Mouse (Mus musculus): ENCODE measurements around the gene Smg8. TPM values are rescaled to one million over a fixed set of nuclear protein-coding genes. Genes with fewer than 3 reads are reported as not detected.
"Not testable (repeated sequence)": the region's sequence is repeated elsewhere in the genome, so short reads cannot be mapped to it uniquely, and the experiment has no call there.

Smg8 gene
- total RNA-seq, 2 experiments from 2014 or later: 8.9 to 9.2 TPM

- DNase-seq; intact Hi-C loops (cut with DNase I): not testable (repeated sequence)
These were observed 37.7 kb downstream of the Smg8 start for GRCm38 (mm10) chr11:87048900-87049299.

GRCm38 (mm10) chr11:87046968-87047367 is 39.6 kb downstream of the Smg8 start:
- intact Hi-C loops (cut with DNase I): no loop called here

GRCm38 (mm10) chr11:87043052-87043451 is 43.5 kb downstream of the Smg8 start:
- DNase-seq: no peak
- intact Hi-C loops (cut with DNase I): no loop called here

More at GRCm38 (mm10) chr11:87046968-87047367, 39.6 kb downstream of the Smg8 start:
- DNase-seq: no peak

- intact Hi-C loops (cut with DNase I): no loop called here
- DNase-seq: no peak
These were observed 47.1 kb downstream of the Smg8 start for GRCm38 (mm10) chr11:87039307-87039963.

GRCm38 (mm10) chr11:87036180-87036579 is 50.4 kb downstream of the Smg8 start:
- intact Hi-C loops (cut with DNase I): no loop called here

GRCm38 (mm10) chr11:87028212-87028611 is 58.4 kb downstream of the Smg8 start:
- DNase-seq: no peak
- intact Hi-C loops (cut with DNase I): no loop called here

More at GRCm38 (mm10) chr11:87036180-87036579, 50.4 kb downstream of the Smg8 start:
- DNase-seq: no peak

Small RNA genes within 50 kb of the gene (microRNA-seq; reads per million reads assigned to microRNA genes)
- 34.4 to 85.0 reads per million in 2 experiments for gene Mir301

Other genes with a start within 250 kb of the Smg8 start
- 10 to 100 TPM; 24.7 to 24.8 TPM for gene Ypel2, start 93.1 kb downstream of the Smg8 start, total RNA-seq (2021)
- gene Gdpd1, start 12.7 kb downstream of the Smg8 start, total RNA-seq (2021): 10 to 100 TPM; 11.3 to 12.0 TPM
- gene Prr11, start 21.9 kb upstream of the Smg8 start, total RNA-seq (2021): 1 to 10 TPM; 1.7 to 2.4 TPM
- gene Ska2, start 22.5 kb upstream of the Smg8 start, total RNA-seq (2021): 10 to 100 TPM; 13.9 to 16.6 TPM
- 1 to 10 TPM; 6.1 to 9.2 TPM for gene Trim37, start 40.3 kb upstream of the Smg8 start, total RNA-seq (2021)